Mouse (Mus musculus): ENCODE results near the gene Eif1b.

Gene Eif1b

DNA sequence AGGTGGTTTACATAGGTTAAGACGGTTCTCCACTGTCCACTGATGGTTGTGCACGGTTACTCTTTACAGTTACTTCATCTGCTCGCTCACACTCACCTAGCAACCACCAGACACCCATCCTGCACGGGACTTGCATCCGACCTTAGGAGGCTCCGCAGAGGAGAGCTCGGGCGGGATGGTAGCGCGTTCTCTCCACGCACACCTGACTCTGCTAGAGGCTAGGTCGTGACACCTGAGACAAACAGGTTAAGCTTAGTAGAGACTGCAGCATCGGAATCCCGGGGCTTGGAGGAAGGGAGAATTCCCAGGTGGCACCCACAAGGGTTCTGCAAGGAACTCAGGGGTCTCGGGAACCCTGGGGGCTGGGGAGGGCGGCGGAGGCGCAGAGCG is at the start of gene Eif1b:
TSS of gene Eif1b (plus strand) at position 223 of the 390 bp plus-strand sequence.
- DNase-seq: no peak

DNA sequence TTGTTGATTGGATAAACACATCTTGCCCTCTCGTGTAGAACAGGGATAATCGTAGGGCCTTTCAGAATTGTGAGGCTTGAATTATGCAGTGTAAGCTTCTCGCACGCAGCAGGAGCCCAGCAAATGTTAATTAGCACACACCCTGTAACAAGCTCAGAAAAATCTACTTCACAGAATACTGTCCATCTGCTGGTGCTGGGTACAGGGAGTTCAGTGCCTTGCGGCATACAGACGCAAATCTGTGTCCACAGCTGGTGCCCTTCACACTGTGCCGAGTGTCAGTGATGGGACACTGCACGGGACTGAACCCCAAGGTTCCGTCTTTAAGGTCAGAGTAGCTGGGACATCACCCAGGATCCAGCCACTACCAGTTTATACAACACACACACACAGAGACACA is 47.4 kb upstream of the Eif1b start:
- DNase-seq: no peak

DNA sequence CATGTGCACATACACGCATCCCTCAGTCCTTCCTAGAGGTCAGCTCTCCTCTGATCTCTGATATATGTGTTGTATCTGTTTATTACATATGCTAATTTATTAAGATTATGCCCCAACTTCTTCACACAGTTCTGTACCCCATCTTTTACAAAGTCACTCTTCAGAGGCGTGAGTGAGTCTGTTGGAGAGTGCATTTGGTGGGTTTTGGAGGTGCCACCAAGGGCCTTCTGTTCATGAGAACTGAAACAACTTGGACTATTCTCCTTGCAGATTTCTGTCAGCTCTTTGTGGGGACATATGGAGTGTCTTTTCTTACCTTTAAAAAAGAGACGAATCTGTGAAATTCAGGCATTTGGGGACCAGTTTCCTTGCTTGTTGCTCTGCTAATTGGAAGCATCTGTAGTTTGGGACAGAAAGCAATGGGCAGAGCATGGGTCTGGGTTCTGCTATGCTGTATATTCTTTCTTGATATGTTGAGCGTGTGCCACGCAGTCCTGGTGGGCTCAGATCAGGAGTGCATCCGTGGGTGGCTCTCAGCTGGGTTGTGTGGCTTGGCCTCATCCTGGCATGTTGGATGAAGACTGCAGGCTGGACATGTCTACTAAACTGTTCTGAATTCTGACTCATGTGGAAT is 42.2 kb upstream of the Eif1b start:
- no peak for DNase-seq

DNA sequence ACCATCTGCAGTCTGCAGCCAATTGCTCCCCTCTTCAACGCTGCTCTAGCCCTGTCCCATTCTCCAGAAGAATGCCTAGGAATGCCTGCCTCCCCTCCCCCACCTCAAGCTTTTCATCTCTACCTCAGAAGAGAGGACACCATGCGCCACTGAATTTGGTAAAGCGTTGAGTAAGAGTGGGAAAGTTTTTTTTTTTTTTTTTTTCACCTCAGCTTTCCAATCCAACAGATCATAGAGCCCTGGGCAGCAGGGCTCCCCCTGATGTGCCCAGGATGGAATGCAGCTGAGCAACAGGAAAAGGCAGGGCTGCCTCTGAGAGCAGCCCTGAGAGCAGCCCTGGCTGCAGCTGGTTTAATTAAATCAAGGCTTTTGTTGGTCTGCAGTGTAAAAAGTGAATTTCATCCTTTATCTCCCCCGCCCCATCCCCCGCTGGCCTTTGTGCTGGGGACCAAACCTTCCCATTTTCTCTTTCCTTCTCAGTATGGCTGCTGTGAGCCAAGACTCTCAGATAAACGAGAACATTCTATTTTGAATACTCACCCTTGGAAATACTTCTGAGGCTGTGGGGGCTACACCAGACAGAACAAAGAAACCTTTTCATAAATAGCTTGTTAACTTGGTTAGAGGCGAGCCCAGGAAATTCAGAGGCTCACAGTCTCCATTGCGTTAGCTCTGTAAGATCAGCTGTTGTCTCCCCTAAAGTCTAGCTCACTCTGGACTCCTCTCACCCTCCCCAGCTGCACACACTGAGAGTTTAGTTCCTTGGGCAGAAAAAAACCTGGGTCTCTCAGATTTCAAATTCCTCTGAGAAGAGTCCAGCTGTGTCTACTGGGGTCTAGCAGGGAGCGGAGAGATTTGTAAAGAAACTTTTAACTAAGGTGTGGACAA is 36.0 kb upstream of the Eif1b start:
- DNase-seq: no peak

DNA sequence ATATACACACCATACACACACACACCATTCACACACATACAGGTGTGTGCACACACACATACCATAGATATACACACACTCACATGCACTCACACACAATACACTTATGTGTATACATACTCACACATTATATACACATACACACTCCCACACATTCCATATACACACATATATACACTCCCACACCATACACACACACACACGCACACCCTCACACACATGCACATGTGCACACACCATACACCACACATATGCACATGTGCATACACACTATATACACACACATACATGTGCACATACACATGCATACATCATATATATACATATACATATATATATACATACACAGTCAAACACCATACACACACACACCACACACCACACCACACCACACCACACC is 21.6 kb upstream of the Eif1b start:
- DNase-seq: no peak

DNA sequence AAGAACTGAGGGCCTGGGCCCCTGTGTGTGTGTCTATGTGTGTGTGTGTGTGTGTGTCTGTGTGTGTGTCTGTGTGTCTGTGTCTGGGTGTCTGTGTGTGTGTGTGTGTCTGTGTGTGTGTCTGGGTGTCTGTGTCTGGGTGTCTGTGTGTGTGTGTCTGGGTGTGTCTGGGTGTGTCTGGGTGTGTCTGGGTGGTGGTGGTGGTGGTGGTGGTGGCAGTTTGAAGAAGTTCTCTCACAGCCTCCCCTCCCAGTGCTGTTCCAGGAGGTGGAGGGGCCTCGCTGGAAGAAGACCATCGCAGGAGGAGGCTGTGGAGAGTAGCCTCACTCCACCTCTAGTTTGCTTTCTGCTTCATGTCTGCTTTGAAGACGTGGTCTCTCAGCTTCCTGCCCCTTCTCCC is 10.4 kb upstream of the Eif1b start:
- DNase-seq: no peak

DNA sequence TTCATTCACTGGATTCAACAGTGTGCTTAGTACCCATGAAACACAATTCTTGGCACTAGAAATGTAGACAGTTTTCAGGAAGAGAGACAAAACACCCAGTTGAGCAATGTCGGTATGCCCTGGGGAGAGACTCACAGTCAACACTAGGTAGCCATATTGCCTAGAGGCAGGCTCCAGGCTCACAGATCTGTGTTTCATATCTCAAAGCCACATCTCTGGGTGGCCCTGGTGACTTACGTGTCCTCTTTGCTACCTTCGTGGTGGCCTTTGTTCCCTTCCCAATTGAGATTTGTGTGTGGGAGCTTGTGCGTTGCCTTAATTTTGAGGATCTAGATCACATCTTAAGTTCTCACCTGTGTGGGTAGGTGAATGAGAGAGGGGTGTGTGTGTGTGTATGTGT is 9.7 kb upstream of the Eif1b start:
- DNase-seq: no peak

DNA sequence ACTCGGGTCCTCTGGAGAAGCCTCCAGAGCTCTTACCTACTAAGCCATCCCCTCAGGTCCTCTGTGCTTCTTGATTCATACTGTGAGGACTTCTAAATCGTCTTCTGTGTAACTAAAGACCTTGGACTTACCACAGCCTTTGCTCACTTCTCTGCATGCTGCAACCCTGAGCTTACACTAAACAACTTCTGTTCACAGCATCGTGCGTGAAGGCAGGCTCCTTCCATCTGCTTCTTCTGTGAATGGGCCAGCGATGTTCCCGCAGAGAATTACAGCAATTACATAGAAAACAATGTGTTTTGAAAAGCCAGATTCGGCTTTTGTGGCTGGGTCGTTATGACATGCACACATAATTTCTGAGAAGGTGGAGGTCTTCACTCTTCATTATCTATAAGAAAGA is 8.9 kb upstream of the Eif1b start:
- no peak for DNase-seq

DNA sequence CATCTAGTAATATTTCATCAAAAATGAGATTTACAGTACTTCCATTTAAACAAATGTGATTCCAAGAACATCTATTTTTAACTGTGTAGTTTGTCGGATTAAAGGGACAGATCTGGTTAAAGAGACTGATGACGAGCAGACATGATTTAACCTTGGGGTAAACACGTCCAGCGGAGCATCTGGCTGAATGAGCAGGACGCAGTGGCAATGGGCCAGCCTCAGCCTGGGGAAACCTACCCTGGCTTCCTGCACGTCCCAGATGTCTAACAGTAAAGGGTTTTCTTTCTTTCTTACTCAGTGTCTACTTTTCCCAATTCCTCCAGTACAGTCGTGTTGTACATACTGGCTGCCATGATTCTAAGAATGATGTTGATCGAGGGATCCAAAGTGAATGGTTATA is 5.0 kb upstream of the Eif1b start:
- no peak for DNase-seq

DNA sequence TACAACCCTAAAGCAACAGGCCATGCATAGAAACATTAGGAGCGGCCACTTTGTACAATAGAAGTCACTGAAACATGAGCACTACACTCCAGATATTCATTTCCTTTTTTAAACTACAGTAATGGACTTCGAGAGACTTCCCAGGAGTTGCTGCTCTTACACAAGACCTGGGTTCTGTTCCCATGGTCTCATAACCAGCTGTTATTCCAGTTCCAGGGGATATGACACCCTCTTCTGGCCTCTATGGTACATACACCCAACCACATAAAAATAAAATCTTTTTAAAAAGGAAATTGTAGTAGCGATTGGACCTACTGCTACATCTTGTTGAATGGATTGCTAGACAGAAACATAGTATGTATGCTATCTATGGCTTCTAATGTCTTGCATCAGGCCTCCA is 523 bp upstream of the Eif1b start:
- no peak for DNase-seq

DNA sequence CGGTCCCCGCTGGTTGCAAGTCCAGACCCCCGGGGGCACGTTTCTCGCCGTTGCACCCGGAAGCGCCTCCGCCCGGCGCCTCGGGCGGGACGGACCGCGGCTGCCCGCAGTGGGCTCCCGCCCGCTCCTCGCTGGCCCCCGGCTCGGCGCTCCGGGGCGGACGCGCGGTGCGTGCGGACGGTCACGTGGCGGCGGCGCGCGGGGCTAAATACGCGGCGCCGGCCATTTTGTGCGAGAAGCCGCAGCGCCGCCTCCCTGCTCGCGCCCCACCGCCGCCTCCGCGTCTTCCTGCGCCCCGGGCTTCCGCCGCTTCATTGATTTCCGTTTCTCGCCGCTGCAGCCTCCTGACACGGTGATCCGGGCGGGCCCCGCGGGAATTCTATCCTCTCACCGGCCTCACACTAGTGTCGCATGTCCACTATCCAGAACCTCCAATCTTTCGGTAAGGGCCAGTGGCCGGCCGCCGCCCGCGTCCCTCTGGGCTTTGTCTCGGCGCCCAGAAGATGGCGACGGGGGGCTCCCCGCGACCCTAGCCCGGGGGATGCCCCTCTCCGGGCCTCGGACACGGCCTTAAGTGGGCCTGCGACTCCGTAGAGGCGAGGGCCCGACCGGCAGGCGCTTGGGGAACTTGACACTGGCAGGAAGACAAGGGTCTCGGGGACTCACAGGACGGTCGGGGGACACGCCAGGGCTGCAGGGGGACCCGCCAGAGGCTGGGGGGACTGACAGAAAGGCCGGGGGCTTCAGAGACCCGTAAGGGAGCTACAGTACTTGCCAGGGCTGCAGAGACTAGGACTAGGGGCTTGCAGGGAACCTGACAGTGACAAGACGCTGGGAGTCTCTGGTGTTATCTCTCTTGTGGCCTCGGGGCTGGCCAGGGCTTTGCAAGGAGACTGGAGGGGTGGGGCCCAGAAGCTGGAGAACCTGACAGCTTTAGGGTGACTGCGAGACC is 644 bp downstream of the Eif1b start:
- peak; percentile 72 to 75 for DNase-seq

DNA sequence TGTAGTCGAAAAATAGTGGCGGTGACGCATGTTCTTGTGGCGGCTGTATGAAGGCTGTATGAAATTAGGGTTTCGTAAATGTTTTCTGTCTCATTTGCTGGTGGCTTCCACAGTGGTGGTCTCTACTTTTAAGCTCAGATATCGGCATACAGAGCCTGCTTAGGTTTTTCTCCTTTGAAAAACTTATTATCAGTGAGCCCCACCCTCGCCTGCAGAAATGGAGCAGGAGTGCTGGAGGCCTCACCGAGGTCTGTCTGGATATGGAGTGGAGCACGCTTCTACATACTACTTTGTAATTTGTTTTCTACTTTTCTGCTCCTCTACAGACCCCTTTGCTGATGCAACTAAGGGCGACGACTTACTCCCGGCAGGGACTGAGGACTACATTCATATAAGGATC is 1.7 kb downstream of the Eif1b start:
- no peak for DNase-seq

DNA sequence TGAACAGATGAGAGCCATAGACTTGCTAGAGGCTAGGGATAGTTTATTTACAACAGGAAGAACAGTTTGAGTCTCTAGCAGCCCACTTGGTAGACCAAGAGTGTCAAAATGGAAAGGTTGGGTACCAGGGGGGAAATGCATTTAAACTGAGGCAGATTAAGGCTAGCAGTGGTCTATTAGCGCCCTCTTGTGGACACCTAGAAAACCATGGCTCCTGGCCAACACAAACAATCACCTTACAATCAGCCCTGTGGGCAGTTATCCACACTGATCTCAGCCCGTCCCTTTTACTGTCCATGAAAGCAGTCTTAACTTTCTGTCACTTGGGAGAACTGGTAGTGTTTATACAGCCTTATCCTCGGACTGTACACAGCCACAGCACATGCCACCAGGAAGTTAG is 4.7 kb downstream of the Eif1b start:
- peak; percentile 62 to 76 for DNase-seq

DNA sequence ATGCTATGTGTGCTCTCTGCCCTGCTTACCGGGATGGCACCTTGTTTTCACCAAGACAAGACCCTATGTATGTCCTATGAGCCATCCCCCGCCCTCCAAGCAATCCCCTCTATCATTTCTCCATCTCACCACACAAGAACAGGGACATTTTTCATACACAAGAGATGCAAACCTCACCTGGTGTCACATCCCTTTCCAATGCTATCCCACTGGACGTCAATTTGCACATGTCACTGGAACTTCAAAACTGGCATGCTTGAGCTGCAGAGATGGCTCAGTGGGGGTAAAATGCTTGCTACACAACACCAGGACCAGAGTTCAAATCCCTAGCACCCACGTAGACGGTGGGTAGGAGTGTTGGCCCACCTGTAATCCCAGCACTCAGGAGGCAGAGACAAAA is 6.0 kb downstream of the Eif1b start:
- no peak for DNase-seq

DNA sequence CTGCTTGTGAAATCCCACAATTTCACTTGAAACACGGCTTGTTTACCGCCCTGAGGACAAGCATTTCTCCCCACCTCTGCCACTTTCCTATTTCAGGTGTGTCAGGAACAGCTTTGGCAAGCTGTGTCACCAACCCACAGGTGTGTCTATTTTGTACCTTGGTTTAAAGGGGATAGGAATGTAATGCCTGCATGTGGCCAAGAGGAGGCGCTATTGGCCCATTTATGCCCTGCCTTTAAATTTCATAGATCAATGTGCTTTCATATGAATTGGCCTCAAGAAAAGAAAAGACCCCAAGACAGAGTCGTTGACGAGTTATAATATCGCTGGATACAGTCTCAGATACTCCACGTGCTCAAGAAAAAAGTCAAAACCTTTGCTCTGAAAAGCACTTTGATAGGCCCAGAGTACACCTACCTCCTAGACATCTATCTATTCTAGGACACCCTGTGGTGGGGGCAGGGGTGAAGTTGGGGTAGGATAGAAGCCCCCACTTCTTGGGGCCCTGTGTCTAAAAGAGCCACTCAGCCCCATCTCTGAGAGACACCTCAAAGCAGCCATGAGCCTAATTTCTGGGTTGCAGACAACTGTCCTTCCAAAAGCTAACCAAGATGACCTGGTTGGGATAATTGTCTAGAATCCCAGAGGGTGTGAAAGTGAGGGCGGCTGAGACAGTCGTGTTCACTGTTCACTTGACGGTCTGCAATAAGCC is 9.3 kb downstream of the Eif1b start:
- DNase-seq: no peak

DNA sequence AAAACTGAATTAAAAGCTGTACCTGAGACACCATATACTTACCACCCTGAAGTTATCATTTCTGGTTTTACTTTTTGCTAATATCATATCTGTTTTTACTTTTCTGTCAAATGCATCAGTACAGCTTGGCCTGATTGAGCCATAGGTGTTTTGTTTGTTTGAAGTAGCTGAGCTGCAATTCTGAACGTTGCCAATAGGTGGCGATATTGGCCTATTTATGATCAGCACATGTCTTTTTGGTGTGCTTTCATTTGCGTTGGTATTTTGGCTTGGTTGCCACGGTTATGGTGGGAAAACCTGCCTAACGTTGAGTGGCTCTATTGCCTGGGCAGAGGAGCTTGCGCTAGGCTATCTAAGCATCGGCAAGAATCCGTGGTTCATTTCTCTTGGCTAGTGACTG is 10.0 kb downstream of the Eif1b start:
- peak; percentile 49 to 70 for DNase-seq

DNA sequence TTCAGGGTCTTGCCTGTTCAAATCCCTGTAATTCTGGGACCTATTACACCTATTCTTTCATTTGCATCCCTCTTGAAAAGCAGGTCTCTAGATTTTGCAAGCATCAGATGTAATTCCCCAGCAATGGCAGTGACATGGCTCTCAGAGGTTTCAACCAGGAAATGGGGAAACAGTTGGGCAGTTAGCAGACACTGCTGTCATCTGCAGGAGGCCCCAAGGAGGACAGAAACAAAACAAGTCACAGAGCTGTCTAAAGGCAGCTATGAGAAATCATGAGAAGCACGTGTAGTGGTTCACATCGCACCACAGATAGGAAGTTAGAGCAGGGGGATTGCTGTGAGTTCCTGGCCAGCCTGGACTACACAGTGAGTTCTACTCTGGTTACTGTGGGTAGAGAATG is 12.4 kb downstream of the Eif1b start:
- DNase-seq: no peak

DNA sequence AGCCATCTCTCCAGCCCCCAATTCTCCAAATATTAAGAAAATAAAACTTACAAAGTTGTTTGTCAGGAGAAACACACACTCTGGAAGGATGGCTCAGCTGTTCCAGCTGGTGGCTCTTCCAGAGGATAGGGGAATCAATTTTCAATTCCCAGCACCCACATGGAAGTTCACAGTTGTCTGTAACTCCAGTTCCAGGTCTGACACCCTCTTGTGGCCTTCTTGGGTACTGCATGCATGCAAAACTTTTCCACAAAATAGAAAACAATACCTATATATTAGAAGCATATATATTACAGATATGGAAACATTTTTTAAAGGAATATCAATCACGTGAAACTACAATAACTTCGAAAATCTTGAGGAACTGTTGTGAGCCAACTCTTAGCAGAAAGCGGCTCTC is 19.7 kb downstream of the Eif1b start:
- DNase-seq: no peak

DNA sequence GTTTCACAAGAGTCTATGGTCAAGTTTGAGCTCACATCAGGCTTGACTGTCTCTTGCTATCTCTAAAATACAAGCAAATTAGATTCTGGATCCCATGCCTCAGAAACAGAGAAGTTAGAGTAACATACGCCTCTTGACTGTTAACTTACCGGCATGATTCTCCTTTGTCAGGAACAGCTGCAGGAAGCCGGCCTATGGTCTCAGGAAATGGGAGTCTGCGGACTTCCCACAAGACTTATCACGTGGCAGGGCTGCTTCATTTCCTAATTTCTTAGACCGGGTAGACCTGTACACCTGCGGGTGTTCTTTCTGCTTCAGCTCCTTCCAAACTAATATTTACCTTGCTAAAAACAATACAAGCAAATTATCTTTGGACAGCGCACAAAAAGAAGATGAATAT is 24.7 kb downstream of the Eif1b start:
- no peak for DNase-seq

DNA sequence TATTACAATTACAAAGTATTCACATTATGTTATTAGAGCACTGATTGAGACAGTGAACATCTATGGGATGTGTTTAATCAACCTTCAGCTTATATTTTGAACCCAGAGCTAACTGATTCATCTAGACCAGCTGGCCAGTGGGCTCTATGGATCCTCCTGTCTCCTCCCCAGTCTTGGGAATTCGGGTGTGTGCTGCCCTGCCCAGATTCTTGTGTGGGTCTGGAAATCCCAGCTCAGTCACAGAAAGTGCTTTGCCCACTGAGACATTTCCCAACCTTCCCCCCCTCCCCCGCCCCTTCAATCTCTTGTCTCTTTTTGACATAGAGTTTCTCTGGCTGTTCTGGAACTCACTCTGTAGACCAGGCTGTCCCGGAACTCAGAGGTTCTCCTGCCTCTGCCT is 26.9 kb downstream of the Eif1b start:
- no peak for DNase-seq

DNA sequence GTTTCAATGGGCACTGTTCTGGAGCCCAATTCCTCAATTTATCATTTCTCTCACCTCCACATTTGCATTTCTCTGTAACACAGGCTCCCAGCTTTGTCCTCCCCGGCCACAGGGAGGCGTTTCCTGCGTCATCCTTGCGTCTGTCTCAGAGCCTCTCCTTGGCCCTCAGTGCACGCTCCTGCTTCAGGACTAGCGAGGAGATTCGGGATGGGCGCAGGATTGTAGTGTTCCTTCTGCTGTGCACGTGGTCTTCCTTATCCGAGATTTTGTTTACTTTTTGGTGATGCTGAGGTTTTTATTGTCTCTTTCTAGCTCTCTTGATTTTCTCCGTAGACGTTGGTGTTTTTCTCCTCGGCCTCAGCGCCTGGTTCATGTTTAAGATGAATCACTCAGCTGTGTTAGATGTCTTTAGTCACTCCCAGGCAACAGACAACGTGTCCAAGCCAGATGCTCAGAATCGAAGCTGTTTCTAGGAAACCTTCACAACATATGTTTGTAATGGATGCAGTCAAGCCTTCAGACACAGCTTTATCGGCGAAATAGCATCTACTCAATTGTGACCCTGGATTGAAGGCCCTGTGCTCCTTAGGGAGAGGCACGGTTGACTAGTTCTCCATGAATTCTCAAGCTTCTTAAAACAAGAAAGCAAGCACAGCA is 27.6 kb downstream of the Eif1b start:
- no peak for DNase-seq

DNA sequence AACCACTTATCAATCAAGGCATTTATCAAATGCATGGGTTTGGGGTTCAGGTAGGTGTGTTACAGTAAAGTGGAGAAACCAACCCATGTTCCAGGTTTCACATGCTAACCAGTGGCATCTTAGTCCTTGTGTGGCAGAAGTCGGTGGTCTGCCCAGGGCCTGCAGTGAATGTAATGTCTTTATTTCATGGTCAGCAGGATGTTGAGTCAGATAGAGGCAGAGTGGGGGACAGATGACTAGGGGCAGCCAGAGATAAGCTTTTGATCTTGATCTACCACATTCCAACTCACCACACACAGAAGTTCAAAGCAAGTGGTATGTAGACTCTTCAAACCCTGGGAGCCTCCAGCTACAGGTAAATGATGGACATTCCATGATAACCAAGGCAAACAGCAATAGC is 29.1 kb downstream of the Eif1b start:
- no peak for DNase-seq
